Mouse (Mus musculus): ENCODE results near the gene Skap1. TPM values are rescaled to one million over a fixed set of nuclear protein-coding genes. Genes with fewer than 3 reads are reported as not detected.

The Skap1 gene
- total RNA-seq, 2 experiments from 2014 or later, result 3.8 to 5.2 TPM

DNA sequence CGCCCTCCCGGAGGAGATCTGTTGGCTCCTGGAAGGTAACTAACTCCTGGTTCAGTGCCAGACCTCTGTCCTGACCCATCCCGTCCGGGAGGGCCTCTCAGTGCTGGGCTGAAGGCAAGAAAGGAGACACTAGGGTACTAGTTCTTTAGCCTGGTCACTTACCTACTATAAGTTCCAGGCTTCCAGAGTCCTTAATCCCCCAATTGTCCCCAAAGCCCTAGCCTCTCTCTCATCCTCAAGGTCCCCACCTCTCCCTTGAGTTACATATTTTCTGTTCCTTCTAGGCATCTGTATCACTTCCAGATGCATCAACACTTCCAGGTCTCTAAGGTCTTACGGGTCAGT lies 295 bp downstream of the Skap1 start:
- ATAC-seq (ENCODE audit: poor library complexity, severe bottlenecking), result no peak

DNA sequence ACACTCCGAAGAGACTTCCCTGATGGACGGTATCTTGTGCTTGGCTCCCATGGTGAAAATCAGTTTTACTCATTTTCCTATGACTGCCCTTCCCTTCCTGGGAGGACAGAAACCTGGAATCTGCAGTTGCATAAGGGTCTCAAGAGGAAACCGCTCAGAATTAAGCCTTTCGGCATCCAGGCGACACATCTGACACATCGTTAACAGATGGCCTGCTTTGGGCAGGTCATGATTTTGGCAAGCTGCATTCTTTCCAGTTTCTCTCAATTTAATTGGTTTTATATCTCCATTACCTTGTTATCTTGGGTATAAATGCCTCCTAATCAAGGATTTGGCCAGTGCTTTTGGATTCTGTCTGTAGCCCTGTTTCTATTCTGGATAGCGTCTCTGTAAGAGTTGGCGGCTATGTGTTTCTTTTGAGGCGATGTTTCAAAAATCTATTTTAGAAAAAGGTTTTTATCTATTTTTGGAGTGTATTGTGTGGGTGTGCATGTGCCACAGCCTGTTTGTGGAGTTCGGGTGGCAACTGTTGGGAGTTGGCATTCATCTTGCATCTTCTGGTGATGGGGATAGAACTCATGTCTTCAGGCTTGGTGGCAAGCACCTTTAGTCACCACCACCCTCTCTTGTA lies 1.1 kb downstream of the Skap1 start:
- no peak for ATAC-seq (ENCODE audit: poor library complexity, severe bottlenecking)

DNA sequence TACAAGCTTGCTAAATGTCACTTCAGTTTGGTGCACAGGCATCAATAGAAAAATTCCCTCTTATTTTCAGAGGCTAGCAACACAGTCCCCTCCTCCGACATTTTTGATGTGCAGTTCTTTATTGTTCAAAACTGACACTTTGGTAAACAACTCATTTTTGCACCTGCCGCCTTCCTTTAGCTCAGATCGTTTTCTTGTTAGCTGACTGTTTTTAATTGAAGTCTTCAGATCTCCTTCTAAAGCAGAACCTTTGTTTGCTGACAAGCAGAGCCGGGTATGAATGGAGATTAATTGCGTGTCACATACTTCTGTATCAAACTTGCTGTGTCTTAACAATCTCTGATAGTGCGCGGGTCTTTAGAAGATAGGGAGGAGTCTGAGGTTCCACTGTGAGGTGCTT lies 2.0 kb downstream of the Skap1 start:
- ATAC-seq (ENCODE audit: poor library complexity, severe bottlenecking), result no peak

DNA sequence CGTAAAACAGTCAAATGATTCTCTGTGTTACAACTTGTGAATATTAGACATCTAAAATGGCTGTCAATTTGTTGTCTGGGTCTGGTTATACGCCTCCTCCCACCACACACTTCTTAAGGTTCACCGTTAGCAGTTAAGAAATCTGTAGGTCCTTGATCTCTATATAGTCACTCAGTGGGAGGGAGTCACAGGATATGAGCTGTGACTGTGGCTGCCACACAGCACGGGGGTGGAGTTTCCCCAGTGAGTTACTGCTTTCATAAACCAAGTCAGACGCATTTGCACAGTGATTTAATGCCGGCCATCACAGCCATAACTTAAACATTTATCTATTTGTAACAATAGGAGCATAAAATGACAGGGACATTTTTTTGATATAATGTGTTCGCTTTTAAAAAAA lies 2.6 kb downstream of the Skap1 start:
- peak; percentile 71 for ATAC-seq (ENCODE audit: poor library complexity, severe bottlenecking)

DNA sequence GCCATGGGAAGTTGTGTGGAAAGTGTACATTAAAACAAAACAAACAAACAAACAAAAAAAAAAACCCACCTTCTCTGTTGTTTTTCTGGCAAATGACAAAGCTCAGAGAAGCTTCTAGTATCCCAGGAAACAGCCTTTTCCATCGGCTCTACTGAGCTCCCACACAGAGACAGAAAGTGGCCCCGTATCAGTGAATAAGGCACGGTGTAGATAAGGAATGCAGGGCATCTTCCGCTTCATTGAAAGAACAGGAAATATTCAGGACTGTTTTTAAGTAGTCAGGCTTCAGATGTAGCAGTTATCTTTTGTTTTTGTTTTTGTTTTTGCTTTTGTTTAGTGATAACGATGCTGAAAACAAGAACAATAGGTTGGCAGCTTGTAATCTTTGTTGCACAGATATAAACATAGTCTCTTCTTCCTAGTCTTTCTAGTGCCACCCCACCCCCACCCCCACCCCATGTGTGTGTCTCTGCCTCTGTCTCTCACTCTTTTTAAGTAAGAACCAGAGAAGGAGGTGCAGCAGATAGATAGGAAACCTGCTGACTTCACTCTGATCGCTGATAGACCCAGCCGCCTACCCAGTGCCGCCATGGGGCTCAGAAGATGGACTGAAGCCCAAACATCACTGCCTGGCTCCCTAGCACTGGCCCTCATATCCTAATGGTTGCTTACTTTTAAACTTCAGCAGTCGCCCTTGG lies 3.8 kb downstream of the Skap1 start:
- ATAC-seq (ENCODE audit: poor library complexity, severe bottlenecking), result no peak

DNA sequence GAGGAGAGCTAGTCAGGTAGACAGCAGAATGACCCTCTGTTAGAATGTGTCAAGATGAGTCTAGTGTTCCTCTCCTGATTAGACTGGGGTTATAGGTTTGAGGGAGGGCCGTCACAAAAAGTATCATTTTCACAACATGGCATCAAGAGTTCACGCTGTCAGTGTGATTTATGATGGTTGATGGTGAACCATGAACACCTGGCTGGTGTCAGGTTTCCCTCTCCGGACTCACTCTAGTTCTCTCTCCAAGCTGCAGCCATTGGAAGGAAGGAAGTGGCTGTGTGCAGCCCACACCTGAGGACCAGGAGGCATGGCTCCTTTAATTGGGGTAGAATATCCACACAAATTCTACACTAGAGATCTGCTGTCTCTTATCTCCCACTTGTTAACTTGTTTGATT lies 18.3 kb downstream of the Skap1 start:
- no peak for ATAC-seq (ENCODE audit: poor library complexity, severe bottlenecking)

DNA sequence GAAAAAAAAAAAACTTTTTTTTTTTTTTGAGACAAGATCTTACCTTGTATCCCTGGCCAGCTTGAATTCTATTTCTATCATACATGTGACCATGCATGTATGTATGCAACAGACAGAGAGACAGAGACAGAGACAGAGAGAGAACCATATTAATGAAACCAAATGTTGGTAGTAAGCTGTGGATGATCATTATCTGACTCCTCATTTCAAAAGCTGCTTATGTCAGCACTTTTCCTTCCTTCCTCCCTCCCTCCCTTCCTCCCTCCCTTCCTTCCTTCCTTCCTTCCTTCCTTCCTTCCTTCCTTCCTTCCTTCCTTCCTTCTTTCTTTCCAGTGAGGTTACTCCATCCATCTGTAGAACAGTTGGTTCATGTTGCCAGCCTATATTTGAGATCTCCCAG lies 18.8 kb downstream of the Skap1 start:
- ATAC-seq (ENCODE audit: poor library complexity, severe bottlenecking), result no peak

DNA sequence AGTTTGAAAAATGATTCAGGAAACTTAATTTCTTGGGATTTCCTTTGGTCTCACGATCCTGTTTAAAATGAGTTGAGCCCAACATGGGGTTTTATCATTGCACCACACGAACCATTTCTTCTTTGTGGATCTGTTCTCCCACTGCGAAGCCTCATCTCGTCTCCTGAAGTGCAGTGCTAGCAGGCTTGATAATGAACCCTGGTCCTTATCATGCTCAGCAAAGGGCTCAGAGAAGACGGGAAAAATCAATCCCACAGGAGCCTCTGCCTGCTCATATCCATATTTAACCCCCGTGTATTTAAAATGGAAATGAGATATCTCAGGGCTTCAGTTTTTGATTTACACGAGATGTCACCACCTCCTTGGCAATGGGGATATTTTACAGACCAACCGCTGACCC lies 34.1 kb downstream of the Skap1 start:
- ATAC-seq (ENCODE audit: poor library complexity, severe bottlenecking), result no peak

DNA sequence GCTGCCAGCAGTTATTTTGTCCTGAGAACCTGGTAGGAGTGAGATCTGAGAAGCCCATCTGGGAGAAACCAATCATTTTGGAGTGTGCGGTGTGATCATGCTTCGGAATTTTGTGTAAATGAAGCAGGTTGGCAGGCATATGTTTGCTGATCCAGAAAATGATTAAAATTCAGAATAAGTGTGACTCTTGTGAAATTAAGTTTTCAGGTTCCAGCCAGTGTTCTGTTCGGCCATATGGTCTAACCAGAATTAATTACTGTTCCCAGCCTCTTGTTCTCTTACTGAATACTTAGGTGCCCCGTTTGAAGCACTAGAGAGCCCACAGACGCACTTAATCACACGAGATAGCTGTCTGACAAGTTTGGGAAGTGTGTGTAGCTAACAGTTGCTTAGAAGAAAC lies 36.6 kb downstream of the Skap1 start:
- ATAC-seq (ENCODE audit: poor library complexity, severe bottlenecking), result no peak

DNA sequence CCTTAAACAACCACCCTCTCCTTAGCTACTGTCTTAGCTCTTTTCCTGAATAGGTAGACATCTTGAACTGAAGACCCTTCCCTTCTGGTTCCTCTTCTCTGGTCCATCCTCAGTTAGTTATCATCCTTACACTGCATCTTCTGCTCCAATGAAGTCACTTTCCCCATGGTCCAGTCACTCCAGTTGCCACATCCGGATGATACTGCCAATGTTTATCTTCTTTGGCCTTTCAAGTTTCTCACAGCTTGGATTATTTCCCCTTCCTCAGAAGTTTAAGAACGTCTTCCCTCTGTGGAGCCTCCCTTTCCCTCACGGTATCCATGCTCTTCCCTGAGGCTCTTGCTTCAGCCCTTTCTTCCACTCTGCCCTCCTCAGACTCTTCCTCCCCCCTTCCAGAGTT lies 38.6 kb downstream of the Skap1 start:
- ATAC-seq (ENCODE audit: poor library complexity, severe bottlenecking), result no peak

DNA sequence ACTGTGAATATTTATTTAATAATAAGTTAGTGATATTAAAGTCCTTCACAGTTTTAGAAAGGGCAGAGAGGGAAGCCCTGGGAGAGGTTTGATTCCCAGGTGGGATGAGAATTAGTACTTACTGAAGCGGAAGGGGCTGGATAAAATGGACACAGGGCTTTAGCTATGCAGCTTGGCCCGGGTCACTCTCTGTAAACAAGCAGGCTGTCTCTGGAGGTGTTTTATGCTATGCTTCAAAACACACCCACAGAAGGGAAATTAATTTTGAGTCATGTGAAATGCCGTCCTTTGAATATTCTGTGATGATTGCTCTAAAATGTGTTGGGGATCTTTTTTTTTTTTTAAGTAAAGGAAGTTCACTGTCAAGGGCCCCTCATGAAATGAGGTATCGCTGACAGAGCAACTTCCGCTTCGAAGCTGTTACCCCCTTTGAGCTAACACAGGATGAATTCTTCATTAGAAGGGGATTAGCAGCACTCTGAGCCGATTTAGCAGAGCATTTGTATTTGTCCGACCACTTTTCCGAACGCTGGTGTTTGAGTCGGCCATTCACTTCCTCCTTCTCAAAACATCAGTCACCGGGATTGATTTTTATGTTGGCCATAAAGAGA lies 40.2 kb downstream of the Skap1 start:
- ATAC-seq (ENCODE audit: poor library complexity, severe bottlenecking), result no peak

DNA sequence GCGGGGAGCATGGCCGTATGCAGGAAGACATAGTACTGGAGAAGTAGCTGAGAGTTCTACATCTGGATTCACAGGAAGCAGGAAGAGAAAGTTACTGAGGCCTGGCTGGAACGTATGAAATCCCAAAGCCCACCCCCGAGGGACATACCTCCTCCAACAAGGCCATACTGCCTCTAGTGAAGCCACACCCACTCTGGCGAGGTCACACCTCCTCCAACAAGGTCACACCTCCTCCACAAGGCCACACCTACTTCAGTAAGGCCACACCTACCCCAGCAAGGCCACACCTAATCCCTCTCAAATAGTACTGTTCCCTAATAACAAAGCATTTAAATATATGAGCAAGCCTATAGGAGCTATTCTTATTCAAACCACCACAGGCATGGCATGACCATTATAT lies 41.4 kb downstream of the Skap1 start:
- ATAC-seq (ENCODE audit: poor library complexity, severe bottlenecking), result no peak

DNA sequence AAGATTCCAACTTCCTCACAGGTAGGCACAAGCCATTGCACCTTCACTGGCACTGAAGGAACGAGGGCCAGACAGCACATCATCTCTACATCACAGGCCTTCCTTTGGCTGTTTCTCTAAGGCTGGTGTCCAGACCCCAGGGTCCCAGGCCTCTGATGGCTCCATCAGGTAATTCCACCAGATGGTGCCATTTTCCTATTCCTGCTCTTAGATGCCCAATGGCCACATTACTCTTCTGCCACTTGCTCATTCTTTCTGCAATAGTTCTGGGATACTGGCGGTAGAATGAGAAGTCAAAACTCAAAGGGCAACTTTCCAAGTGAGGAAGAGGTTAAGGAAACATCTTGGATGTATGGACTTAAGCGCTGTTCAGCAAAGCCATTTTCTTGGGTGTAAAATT lies 50.8 kb downstream of the Skap1 start:
- ATAC-seq (ENCODE audit: poor library complexity, severe bottlenecking), result no peak

DNA sequence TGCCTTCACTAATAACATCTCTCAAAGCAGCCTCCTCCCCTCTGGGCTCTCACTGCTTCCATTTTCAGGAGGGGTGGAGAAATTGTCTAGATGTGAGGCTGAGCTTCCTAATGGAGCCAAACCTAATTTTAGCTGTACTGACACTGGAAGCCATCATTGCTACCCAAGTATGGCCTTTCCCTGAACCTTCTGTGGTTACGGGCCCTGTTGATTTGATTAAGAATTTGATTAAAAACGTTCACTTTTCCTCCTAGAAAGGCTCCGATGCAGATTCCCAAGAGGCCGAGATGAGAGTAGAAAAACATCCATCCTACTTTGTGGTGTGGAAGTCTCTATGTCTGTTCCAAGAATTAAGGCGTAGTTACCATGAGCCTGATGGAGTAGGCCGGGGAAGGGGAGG lies 60.1 kb downstream of the Skap1 start:
- ATAC-seq (ENCODE audit: poor library complexity, severe bottlenecking), result no peak

DNA sequence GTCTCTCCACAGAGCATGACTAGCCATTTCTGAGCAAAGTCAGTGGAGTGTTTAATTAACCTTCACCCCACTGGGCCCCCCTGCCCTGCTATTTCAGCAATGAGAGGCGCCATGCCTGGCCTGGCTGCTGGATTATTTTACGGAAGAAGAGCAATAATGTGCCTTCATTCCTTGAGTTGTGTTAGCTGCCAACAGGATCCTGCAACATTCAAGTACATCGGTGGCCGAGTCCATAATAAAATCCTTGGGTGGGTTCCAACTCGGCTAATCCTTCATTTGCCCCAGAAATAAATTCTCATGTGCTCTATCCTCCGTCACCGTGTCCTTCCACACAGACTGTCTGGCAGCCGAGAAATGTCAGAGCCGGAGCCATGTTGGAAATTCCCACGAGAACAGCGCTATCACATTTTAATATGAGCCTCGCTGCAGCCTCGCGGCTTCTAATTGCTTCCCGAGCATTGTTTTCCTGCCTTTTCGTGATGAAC lies 61.8 kb downstream of the Skap1 start:
- ATAC-seq (ENCODE audit: poor library complexity, severe bottlenecking), result no peak

DNA sequence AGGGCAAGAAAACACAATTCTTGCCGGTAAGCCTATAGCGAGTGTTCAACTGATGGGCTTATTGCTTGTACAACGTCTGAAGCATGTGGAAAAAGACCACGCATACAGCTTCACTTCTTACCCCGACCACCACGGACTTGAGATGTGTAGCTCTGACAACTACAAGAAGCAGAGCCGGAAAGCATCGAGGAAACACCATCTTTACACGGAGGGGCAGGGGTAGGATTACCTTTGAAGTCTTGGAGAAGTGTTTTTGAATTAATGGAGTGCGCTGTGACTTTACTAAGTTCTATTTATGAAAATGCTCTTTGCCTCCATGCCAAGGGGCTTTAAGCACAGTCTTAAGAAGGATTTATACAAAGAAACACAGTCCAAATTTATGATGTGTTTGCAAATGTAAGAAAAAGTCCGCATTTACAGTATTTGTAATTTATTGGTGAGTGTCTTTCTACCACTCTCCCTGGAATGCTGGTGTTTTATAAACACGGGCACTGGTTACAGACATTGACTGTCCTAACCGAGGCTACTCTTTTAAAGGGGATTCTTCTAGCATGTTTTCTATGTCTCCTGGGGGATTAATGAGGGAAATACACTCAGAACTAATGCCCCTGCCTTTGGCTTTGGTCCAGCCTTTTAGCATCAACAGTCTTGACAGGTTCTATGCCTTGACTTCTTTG lies 67.5 kb downstream of the Skap1 start:
- no peak for ATAC-seq (ENCODE audit: poor library complexity, severe bottlenecking)

DNA sequence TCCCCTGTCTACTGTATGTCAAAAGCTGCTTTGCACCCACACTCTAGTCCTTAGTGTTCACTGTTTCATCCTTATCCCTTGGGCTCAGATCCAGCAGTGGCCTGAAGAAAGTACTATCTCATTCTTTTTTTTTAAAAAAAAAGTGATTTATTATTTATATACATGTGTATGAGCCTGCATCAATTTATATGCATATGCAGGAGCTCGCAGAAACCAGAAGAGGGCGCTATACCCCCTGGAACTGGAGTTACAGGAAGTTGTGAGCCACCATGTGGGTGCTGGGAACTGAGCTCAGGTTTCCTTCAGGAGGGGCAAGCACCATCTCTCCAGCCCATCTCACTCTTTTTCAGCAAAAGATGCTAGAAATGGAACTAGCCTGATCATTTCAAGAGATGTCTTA lies 70.1 kb downstream of the Skap1 start:
- no peak for ATAC-seq (ENCODE audit: poor library complexity, severe bottlenecking)

DNA sequence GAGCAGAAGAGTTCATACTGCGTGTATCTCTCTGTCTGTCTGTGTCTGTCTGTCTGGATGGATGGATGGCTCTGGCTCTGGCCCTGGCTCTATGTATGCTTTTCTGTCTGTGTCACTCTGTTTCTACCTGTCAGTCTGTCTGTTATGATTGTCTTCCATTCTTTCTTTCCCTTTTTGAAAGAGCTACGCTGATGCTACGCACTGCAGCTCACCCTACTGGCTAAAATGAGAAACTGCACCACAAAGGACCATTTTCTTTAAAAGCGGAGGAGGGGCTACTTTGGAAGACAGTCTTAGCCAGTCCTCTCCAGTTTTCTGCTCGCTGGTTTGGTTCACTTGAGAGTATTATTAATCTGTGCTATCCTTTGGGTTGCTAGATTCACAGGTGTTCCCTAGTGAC lies 71.8 kb downstream of the Skap1 start:
- ATAC-seq (ENCODE audit: poor library complexity, severe bottlenecking), result 0 out of 2 replicates have a peak, but pooled peaks have one; percentile 47

DNA sequence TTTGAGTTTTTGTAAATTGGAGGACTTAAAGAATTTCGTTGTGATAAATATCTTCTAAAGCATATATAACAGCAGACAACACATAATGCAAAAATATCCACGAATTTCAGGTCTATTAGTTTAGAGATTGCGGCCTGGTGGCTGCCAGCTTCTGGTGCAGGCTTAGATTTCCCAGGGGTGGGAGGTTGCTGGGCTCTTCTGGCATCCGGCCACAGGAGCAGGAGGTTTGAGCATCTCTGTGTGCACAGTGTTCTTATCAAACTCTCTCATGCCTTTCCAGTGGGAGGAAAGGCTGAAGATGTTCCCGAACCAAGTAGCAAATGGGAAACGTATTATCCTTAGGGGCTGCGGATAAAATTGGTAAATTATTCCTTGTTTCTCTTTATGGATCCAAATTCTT lies 77.6 kb downstream of the Skap1 start:
- no peak for ATAC-seq (ENCODE audit: poor library complexity, severe bottlenecking)

DNA sequence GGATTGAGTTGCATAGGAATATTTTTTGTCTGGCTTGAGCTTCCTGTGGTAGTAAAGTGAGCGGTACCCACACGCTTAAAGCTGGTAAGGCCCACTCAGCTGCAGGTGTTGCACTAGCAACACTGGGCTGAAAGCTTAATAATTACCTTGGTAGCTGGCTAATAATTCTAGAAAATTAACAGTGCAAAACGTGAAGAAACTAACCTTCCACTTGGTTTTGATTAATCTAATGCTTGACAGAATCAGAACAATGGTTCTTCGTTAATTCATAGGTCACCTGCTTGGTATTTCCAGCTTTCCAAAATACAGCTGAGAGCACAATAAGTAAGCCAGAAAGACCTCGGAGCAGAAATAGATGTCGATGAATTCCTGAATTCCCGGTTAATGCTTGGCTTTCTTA lies 78.2 kb downstream of the Skap1 start:
- no peak for ATAC-seq (ENCODE audit: poor library complexity, severe bottlenecking)

DNA sequence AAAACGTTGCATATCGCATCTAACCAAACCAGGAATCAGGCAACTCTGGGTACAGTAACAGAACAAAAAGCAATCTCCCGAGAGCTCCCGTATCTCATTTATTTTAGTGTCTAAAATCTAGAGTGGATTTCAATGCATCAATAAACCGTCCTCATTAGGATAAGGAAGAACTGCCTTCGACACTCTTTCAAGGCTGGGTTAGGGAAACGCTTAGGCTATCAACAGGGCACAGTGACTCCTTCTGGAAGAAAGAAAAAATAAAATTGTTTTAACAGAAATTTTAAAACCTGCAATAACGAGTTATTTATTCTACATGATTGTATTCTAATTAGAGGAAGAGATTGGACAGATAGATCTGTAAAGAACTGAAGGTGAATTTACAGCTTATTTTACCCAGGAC lies 82.0 kb downstream of the Skap1 start:
- ATAC-seq (ENCODE audit: poor library complexity, severe bottlenecking), result no peak

All from megakaryocyte, adult 5-6 weeks (primary cell).